Mouse (Mus musculus) sigmoid colon, adult 10 weeks (tissue): Measurements from ENCODE around the gene Slc38a8. TPM values are rescaled to one million over a fixed set of nuclear protein-coding genes. Genes with fewer than 3 reads are reported as not detected.

Experiments
- polyA plus RNA-seq: library from polyadenylated mRNA; stranded (reverse); fragments of 350-450 nt; fragmentation: Illumina TruSeq; extraction: RNeasy Lipid Tissue Mini Kit (QIAGEN cat#74804); gene quantifications from one replicate; pipeline ENCODE4 v1.2.3, GENCODE M21; 2014; ENCODE audit warnings: low read depth, low replicate concordance

Gene Slc38a8
- polyA plus RNA-seq, result not detected

DNA sequence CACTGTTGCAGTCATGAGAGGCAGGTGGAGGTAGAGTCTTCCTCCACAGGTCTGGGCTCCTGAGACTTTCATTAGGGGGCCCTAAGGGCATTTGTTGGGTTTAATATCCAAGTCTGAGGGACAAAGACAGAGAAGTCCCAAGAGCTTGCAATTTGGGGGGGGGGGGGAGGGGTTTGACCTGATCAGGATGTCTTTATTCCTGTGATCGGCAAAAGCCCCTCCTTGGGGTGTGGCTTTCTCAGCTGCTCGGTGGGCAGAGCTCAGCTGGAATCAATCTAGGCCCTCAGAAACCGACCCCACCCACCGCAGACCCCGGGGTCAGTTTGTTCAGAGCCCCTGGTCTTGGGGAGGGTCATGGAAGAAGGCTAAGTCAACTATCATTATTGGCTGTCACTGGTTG lies at the start of gene Slc38a8:
Slc38a8 (minus strand) TSS at position 101 of the 400 bp plus-strand sequence.

DNA sequence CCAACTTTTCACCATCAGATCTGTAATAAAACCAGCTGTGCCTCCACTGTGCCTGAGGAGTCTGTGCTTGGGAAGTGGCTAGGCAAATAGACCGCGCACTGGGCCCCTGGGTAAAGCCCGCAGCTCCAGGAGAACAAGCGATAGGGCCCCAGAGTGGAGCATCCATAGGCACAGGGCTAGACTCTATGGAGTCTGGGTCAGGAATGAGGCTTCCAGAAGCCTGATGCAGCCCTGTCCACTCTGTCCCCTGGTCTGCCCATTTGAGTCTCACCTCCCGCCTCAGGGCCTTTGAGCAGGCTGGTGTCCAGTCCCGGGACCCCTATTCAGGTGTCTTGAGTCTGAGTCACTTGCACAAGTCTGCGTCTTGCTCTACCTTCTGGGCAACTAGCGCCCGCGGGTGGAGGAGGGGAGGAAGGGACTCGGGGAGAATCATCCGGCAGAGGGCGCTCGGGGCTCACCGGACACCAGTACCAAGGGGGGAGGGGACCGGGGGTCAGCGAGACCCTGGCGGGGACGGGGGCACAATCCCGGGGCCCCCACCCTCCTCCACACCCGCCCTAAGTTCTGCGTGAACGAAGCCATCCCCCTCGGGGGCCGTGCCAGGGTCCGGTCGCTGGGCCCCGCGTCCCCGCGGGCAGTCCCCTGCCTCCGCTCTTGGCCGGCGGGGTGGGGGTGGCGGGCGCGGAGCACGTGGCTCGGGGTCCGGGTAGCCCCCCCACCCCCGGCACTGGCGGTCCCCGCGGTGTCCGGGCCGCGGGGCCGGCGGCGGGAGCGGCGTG lies 55.1 kb downstream of the Slc38a8 start, which contains the start of gene Necab2:
Necab2 (plus strand) TSS at position 509 of the 779 bp plus-strand sequence.

DNA sequence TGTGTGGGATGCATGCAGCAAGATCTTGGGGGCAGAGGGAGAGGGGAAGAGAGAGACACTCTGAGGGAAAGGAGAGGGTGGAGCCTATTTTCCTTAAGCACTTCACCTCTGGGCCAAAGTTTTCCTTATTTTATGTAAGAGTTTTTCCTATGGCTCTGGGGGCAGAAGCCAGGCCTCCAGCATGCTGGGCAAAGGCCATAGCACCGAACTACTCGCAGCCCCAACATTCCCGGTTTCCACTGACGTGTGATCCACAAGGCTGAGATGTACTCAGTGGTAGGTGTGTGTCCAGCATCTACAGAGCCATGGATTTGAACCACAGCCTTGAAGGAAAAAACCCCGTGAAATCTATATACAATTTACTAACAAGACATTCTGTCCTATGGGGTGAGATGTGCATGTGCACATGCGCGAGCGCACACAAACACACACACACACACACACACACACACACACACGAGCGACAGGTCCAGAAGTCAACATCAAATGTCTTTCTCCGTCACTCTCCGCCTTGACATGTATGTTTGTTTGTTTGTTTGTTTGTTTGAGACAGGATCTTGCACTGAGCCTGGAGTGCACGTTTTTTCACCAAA lies 67.8 kb downstream of the Slc38a8 start, which contains the start of gene Osgin1:
Osgin1 (plus strand) TSS at position 543 of the 593 bp plus-strand sequence.

Other genes with a start within 250 kb of the Slc38a8 start
- 177 TPM for gene Hsbp1, start 157.2 kb downstream of the Slc38a8 start, polyA plus RNA-seq
- gene Mlycd, start 106.8 kb downstream of the Slc38a8 start, polyA plus RNA-seq, result 0.69 TPM
- gene Osgin1, start 67.6 kb downstream of the Slc38a8 start, polyA plus RNA-seq, result not detected
- not detected for gene Necab2, start 55.0 kb downstream of the Slc38a8 start, polyA plus RNA-seq
- gene Mbtps1, start 57.0 kb upstream of the Slc38a8 start, polyA plus RNA-seq, result 46.7 TPM
- 11.4 TPM for gene Hsdl1, start 73.5 kb upstream of the Slc38a8 start, polyA plus RNA-seq
- 0.19 TPM for gene Dnaaf1, start 73.5 kb upstream of the Slc38a8 start, polyA plus RNA-seq
- gene Taf1c, start 103.5 kb upstream of the Slc38a8 start, polyA plus RNA-seq, result not detected
- not detected for gene Adad2, start 111.0 kb upstream of the Slc38a8 start, polyA plus RNA-seq
- 0.09 TPM for gene Kcng4, start 134.0 kb upstream of the Slc38a8 start, polyA plus RNA-seq
- gene Wfdc1, start 164.7 kb upstream of the Slc38a8 start, polyA plus RNA-seq, result 5.8 TPM
- 0.85 TPM for gene Atp2c2, start 198.3 kb upstream of the Slc38a8 start, polyA plus RNA-seq